In the genomic region with DNA sequence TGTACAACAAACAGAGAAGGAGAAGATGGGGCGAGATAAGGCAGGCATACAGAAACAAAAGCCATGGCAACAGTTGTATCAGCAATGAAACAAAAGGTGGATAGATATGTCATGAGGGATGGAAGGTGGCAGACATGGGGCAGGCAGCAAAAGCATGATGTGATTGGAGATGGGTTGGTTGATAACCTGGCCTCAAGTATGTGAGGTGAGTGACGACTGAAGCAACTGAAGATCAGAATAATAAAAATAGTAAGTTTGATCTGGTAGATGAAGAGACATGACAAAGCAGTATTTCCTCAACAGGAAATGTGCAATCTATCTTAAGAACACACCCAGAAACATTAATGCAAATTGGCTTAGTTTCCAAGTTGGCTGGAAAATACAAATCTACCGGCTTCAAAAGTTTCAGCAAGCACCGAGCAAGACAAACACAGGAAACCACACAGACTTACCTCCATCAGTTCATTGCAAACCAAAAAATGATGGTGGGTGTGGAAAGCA, we compare ENCODE assay signal across 30 mouse cellular contexts. TPM values are rescaled to one million over a fixed set of nuclear protein-coding genes. Genes with fewer than 3 reads are reported as not detected.
DNase-seq lines count a peak whose midpoint lies in the region; ATAC-seq and TF ChIP-seq lines count a peak whose summit lies in the region.
"Had no signal": no experiment of that assay in that cellular context is flagged by ENCODE, and none has a peak within 500 bp of the region (broad histone marks: within the 10 kb centered on the region; RNA-seq: fewer than 3 reads in every experiment).

No protein-coding gene starts in this region.

- peaks cover 6% of the 10 kb centered on the region for H3K9me3 ChIP-seq in CH12.LX (replicated peaks; ENCODE audit: low read length)
- H3K9me3 ChIP-seq: forebrain, embryonic 13.5 days; hindbrain, embryonic 13.5 days; limb, embryonic 13.5 days; lung, embryonic 15.5 days; megakaryocyte, embryonic 14.5 days; midbrain, embryonic 13.5 days; neural tube, embryonic 15.5 days had no signal

- peak overlapping the region; percentile 99 for H3K27ac ChIP-seq in CH12.LX (ENCODE audit: insufficient read depth, low read depth)
- H3K27ac ChIP-seq: forebrain, embryonic 13.5 days; hindbrain, embryonic 13.5 days; layer of hippocampus, adult 2 months; left cerebral cortex, adult 2 months; limb, embryonic 13.5 days; lung, embryonic 15.5 days; midbrain, embryonic 13.5 days; neural tube, embryonic 15.5 days had no signal

- TF ChIP-seq EP300 in CH12.LX (IDR thresholded peaks at IDR 0.05; ENCODE audit: low read length), result peak; percentile 70

- DNase-seq in CD4-positive, CD25-positive, alpha-beta regulatory T cell, adult 2 months (ENCODE audit: low read depth, low spot score), result peak; percentile 83
- DNase-seq in CH12.LX (ENCODE audit: extremely low read depth), result peak; percentile 68
- DNase-seq in gastrocnemius, postnatal 14 days, result no peak
- no peak for DNase-seq in left cerebral cortex, postnatal 36 days (ENCODE audit: low spot score in 2 of 2)
- DNase-seq in MN1 (ENCODE audit: low spot score), result no peak
- DNase-seq in urinary bladder, postnatal 10 days (ENCODE audit: low spot score), result no peak
- DNase-seq: adrenal gland, postnatal 25 days; cerebellum, adult 11-12 months; cerebellum, postnatal 10 days; gastrocnemius, postnatal 10 days; heart, postnatal 4 days; kidney, adult 18-20 months; kidney, postnatal 36 days; right cerebral cortex, adult 18-20 months; right cerebral cortex, postnatal 4 days; thymus, adult 18-20 months; thymus, postnatal 4 days had no signal

- peak overlapping the region; percentile 31; the same call in 1 of the 2 replicates for H3K4me2 ChIP-seq in CH12.LX (ENCODE audit: insufficient read depth, low read depth, poor library complexity, severe bottlenecking)
- H3K4me2 ChIP-seq: forebrain, embryonic 13.5 days; heart, embryonic 12.5 days; hindbrain, embryonic 13.5 days; limb, embryonic 13.5 days; liver, embryonic 11.5 days; lung, embryonic 15.5 days; midbrain, embryonic 13.5 days; neural tube, embryonic 15.5 days had no signal

- ATAC-seq in inflammation-experienced regulatory T-cells, adult 6 months, result peak; percentile 83
- ATAC-seq in neutrophil, adult 5-6 weeks (ENCODE audit: extremely low read depth, insufficient number of reproducible peaks, low FRiP score, poor library complexity, severe bottlenecking), result peak; percentile 33; the same call in 1 of the 2 replicates
- ATAC-seq: forebrain, embryonic 13.5 days; midbrain, embryonic 13.5 days had no signal

- TF ChIP-seq CTCF in CH12.LX (conservative IDR thresholded peaks at IDR 0.05 in 1 of 2, IDR thresholded peaks at IDR 0.05 in 1 of 2; ENCODE audit: low read depth in 2 of 2, low read length in 2 of 2), result no peak

- TF ChIP-seq POLR2A in CH12.LX (IDR thresholded peaks at IDR 0.05; ENCODE audit: low read depth, low read length), result no peak

- no peak overlapping the region for H3K4me3 ChIP-seq in CH12.LX (replicated peaks in 1 of 3; ENCODE audit: low read depth in 2 of 3, low read length in 2 of 3, poor library complexity in 1 of 3)
- H3K4me3 ChIP-seq: forebrain, embryonic 13.5 days; heart, embryonic 12.5 days; hindbrain, embryonic 13.5 days; layer of hippocampus, adult 2 months; left cerebral cortex, adult 2 months; limb, embryonic 13.5 days; lung, embryonic 15.5 days; megakaryocyte, embryonic 14.5 days; midbrain, embryonic 13.5 days; neural tube, embryonic 15.5 days had no signal

- in situ Hi-C loops in CH12.LX (cut with MboI; ENCODE audit: low pct_ligation_motif_present, low pct_unique_long_range_greater_than_20kb, low sequenced_read_pairs), result no loop called here

- dilution Hi-C loops in CH12.LX (cut with MboI; ENCODE audit: extremely low pct_ligation_motif_present, extremely low pct_unique_long_range_greater_than_20kb, low sequenced_read_pairs), result no loop called here

- TF ChIP-seq RAD21 in CH12.LX (IDR thresholded peaks at IDR 0.05; ENCODE audit: low read depth, low read length), result no peak; the same call in 1 of the 2 replicates

- H3K36me3 ChIP-seq in CH12.LX (replicated peaks in 1 of 2; ENCODE audit: control insufficient read depth in 1 of 2, insufficient read depth in 1 of 2, low read length in 1 of 2), result peaks cover 2 to 19% of the 10 kb centered on the region in 2 experiments
- H3K36me3 ChIP-seq: hindbrain, embryonic 13.5 days; limb, embryonic 13.5 days; lung, embryonic 15.5 days; midbrain, embryonic 13.5 days; neural tube, embryonic 15.5 days had no signal

- H3K4me1 ChIP-seq in CH12.LX (ENCODE audit: control insufficient read depth in 1 of 2, insufficient read depth in 2 of 2), result peaks cover 14 to 63% of the 10 kb centered on the region in 2 experiments
- H3K4me1 ChIP-seq: heart, embryonic 12.5 days; hindbrain, embryonic 13.5 days; limb, embryonic 13.5 days; lung, embryonic 15.5 days had no signal

- H3K79me2 ChIP-seq in CH12.LX (replicated peaks; ENCODE audit: control insufficient read depth, extremely low read depth, insufficient read depth, poor library complexity, severe bottlenecking), result no peaks in the 10 kb centered on the region

- H3K27me3 ChIP-seq in CH12.LX (replicated peaks), result no peaks in the 10 kb centered on the region
- H3K27me3 ChIP-seq: forebrain, embryonic 13.5 days; heart, embryonic 12.5 days; hindbrain, embryonic 13.5 days; limb, embryonic 13.5 days; lung, embryonic 15.5 days; megakaryocyte, embryonic 14.5 days; midbrain, embryonic 13.5 days; neural tube, embryonic 15.5 days had no signal

- intact Hi-C loops in gastrocnemius, postnatal 14 days (cut with DNase I; ENCODE audit: low total_unique reads), result no loop called here
- intact Hi-C loops in left cerebral cortex, postnatal 36 days (cut with DNase I), result no loop called here

- H3K9ac ChIP-seq in CH12.LX (ENCODE audit: insufficient read depth, low read depth), result peak overlapping the region; percentile 19; the same call in 1 of the 2 replicates
- H3K9ac ChIP-seq: forebrain, embryonic 13.5 days; heart, embryonic 12.5 days; hindbrain, embryonic 13.5 days; limb, embryonic 13.5 days; lung, embryonic 15.5 days; midbrain, embryonic 13.5 days; neural tube, embryonic 15.5 days had no signal

TF ChIP-seq in CH12.LX, 34 proteins besides CTCF, POLR2A, EP300 and RAD21 (continues in another document):
- no peak for TF ChIP-seq JUN (IDR thresholded peaks at IDR 0.05; ENCODE audit: insufficient read depth, low read depth, low read length)
- TF ChIP-seq MAX (IDR thresholded peaks at IDR 0.05; ENCODE audit: low read length), result no peak; the same call in 1 of the 2 replicates
- 0 out of 2 replicates have a peak, but pooled peaks have one; percentile 17 for TF ChIP-seq TBP (conservative IDR thresholded peaks at IDR 0.05; ENCODE audit: low read depth, low read length)
- no peak for TF ChIP-seq ZKSCAN1 (IDR thresholded peaks at IDR 0.05; ENCODE audit: borderline replicate concordance, low read depth, low read length)
- no peak for TF ChIP-seq POLR2AphosphoS2 (IDR thresholded peaks at IDR 0.05; ENCODE audit: low read depth, low read length)
- no peak; the same call in 1 of the 2 replicates for TF ChIP-seq MYC (IDR thresholded peaks at IDR 0.05; ENCODE audit: low read depth, low read length)
- no peak for TF ChIP-seq GABPA (IDR thresholded peaks at IDR 0.05; ENCODE audit: insufficient replicate concordance, low read depth, low read length)
- TF ChIP-seq NELFE (IDR thresholded peaks at IDR 0.05; ENCODE audit: low read depth, low read length), result no peak
- TF ChIP-seq KAT2A (IDR thresholded peaks at IDR 0.05; ENCODE audit: insufficient replicate concordance, low read length), result no peak
- no peak for TF ChIP-seq CHD2 (IDR thresholded peaks at IDR 0.05; ENCODE audit: low read length)
- TF ChIP-seq UBTF (IDR thresholded peaks at IDR 0.05; ENCODE audit: low read depth, low read length), result no peak
- no peak for TF ChIP-seq CHD1 (IDR thresholded peaks at IDR 0.05; ENCODE audit: low read depth, low read length)
- TF ChIP-seq ELF1 (IDR thresholded peaks at IDR 0.05; ENCODE audit: low read depth, low read length), result peak; percentile 19; the same call in 1 of the 2 replicates
- TF ChIP-seq ETS1 (conservative IDR thresholded peaks at IDR 0.05; ENCODE audit: low read depth, low read length), result peak; percentile 58; the same call in 1 of the 2 replicates
- TF ChIP-seq BHLHE40 (IDR thresholded peaks at IDR 0.05; ENCODE audit: low read depth, low read length), result 0 out of 2 replicates have a peak, but pooled peaks have one; percentile 22
- TF ChIP-seq HCFC1 (IDR thresholded peaks at IDR 0.05; ENCODE audit: low read depth, low read length), result no peak; the same call in 1 of the 2 replicates
- no peak for TF ChIP-seq RCOR1 (conservative IDR thresholded peaks at IDR 0.05; ENCODE audit: low read depth, low read length)
- TF ChIP-seq ZMIZ1 (IDR thresholded peaks at IDR 0.05; ENCODE audit: low read depth, low read length), result no peak
- no peak for TF ChIP-seq ZNF384 (IDR thresholded peaks at IDR 0.05; ENCODE audit: low read depth, low read length)
- TF ChIP-seq MAZ (IDR thresholded peaks at IDR 0.05; ENCODE audit: low read depth, low read length), result no peak
- TF ChIP-seq SMC3 (IDR thresholded peaks at IDR 0.05; ENCODE audit: low read depth, low read length), result no peak
- TF ChIP-seq IRF4 (IDR thresholded peaks at IDR 0.05; ENCODE audit: low read depth, low read length), result 0 out of 2 replicates have a peak, but pooled peaks have one; percentile 23
- no peak; the same call in 1 of the 2 replicates for TF ChIP-seq SIN3A (IDR thresholded peaks at IDR 0.05; ENCODE audit: low read length)
- TF ChIP-seq MAFK (IDR thresholded peaks at IDR 0.05; ENCODE audit: insufficient replicate concordance, low read length), result peak; percentile 77
- no peak for TF ChIP-seq MXI1 (IDR thresholded peaks at IDR 0.05; ENCODE audit: low read depth, low read length)
- no peak for TF ChIP-seq USF2 (conservative IDR thresholded peaks at IDR 0.05; ENCODE audit: low read depth, low read length)
- peak; percentile 20; the same call in 1 of the 2 replicates for TF ChIP-seq JUND (conservative IDR thresholded peaks at IDR 0.05; ENCODE audit: low read depth, low read length)
- no peak for TF ChIP-seq USF1 (IDR thresholded peaks at IDR 0.05; ENCODE audit: low read depth, low read length)
- TF ChIP-seq PAX5 (IDR thresholded peaks at IDR 0.05; ENCODE audit: low read length), result no peak
- TF ChIP-seq E2F4 (IDR thresholded peaks at IDR 0.05; ENCODE audit: insufficient replicate concordance, low read depth, low read length), result no peak

RNA-seq across cellular contexts. Expression of a gene that starts 57.3 kb away (rescaled TPM):
- total RNA-seq in CH12.LX (2012; rRNA removed) (46.2 and 49.6 TPM in 2 replicates), CH12.LX (2014; rRNA removed) (24.8 and 26.9 TPM in 2 replicates)
- 64.4 and 65.6 TPM in 2 replicates for polyA plus RNA-seq in CH12.LX (2012; ENCODE audit: insufficient read length, low read depth)
- 10 to 100 TPM; 12.3 to 61.1 (median 54.2) TPM for polyA plus RNA-seq in inflammation-experienced regulatory T-cells, adult 6 months (2017; shearing (Covaris generic))
- total RNA-seq in neutrophil, adult 5-6 weeks (2017), result 4.0 TPM in 1 of 2 replicates, not detected in the other
- 10 to 100 TPM; 12.9 to 16.9 TPM for total RNA-seq in gastrocnemius, postnatal 14 days (2021)
- total RNA-seq in left cerebral cortex, postnatal 36 days (2021), result 1 to 10 TPM; 3.2 to 3.9 TPM

Comparison
In these comparisons a context has a peak if more than half of its experiments do, and no peak if none do; other contexts are left out.
1. DNase-seq: peak in CD4-positive, CD25-positive, alpha-beta regulatory T cell, adult 2 months (single experiment) and CH12.LX (single experiment); none in gastrocnemius, postnatal 14 days (single experiment), left cerebral cortex, postnatal 36 days (0 of 2), MN1 (single experiment) and urinary bladder, postnatal 10 days (single experiment).